Mouse (Mus musculus) hindbrain, embryonic 11.5 days (tissue): Measurements from ENCODE around the gene Zfp951. TPM values are rescaled to one million over a fixed set of nuclear protein-coding genes. Genes with fewer than 3 reads are reported as not detected.
"Not testable (repeated sequence)": the region's sequence is repeated elsewhere in the genome, so short reads cannot be mapped to it uniquely, and the experiment has no call there.

Experiments
- ATAC-seq: fragments of 200-750 bp; cut with Nextera tagmentation; 2 replicates; pipeline ENCODE4 v1.8.0; 2017; ENCODE audit warnings: mild to moderate bottlenecking, moderate TSS enrichment, moderate library complexity; ENCODE audit not compliant: low FRiP score
- DNase-seq: peaks from one replicate; pipeline ENCODE4 v3.0.0-alpha.2; 2015; ENCODE audit warnings: low spot score
- H3K27ac ChIP-seq: fragments of 300-500 bp; sonication (generic); 2 replicates; pipeline ENCODE4 v1.5.1; 2014; ENCODE audit warnings: mild to moderate bottlenecking, low read depth, low read length
- H3K27me3 ChIP-seq: fragments of 300-500 bp; sonication (generic); 2 replicates; pipeline ENCODE4 v1.6.1; 2014; ENCODE audit warnings: mild to moderate bottlenecking, low read length, moderate library complexity, mixed read lengths; ENCODE audit not compliant: control insufficient read depth, insufficient read depth
- H3K36me3 ChIP-seq: fragments of 300-500 bp; sonication (generic); 2 replicates; pipeline ENCODE4 v1.6.1; 2014; ENCODE audit warnings: mild to moderate bottlenecking, low read length, moderate library complexity, mixed read lengths; ENCODE audit not compliant: control insufficient read depth, insufficient read depth
- H3K4me1 ChIP-seq: fragments of 300-500 bp; sonication (generic); replicated peaks from 2 replicates; pipeline ENCODE4 v1.6.1; 2014; ENCODE audit warnings: low read length, mixed read lengths; ENCODE audit not compliant: control insufficient read depth, insufficient read depth
- H3K4me2 ChIP-seq: fragments of 300-500 bp; sonication (generic); replicated peaks from 2 replicates; pipeline ENCODE4 v1.6.1; 2014; ENCODE audit warnings: mild to moderate bottlenecking, low read depth, low read length
- H3K4me3 ChIP-seq: fragments of 300-500 bp; sonication (generic); 2 replicates; pipeline ENCODE4 v1.5.1; 2014; ENCODE audit warnings: low read depth, low read length
- H3K9ac ChIP-seq: fragments of 300-500 bp; sonication (generic); 2 replicates; pipeline ENCODE4 v1.6.1; 2014; ENCODE audit warnings: low read depth, low read length
- H3K9me3 ChIP-seq: fragments of 300-500 bp; sonication (generic); 2 replicates; pipeline ENCODE4 v1.6.1; 2016; ENCODE audit warnings: low read length; ENCODE audit not compliant: control insufficient read depth
- WGBS: fragments of 180-500 bp; shearing (Covaris S2); extraction: QIAGEN DNeasy Blood & Tissue Kit; methylation state at CpG from one replicate; pipeline ENCODE4 v1.1.7; 2014; 5-methylcytosine and 5-hydroxymethylcytosine counted together
- polyA plus RNA-seq: library from polyadenylated mRNA; unstranded; fragments of >200 nt; fragmentation: Nextera tagmentation; extraction: Ambion mirVana; gene quantifications from 2 replicates; pipeline ENCODE4 v1.2.1, GENCODE M21; 2014

Zfp951 gene
- 3.4 and 5.2 TPM in 2 replicates for polyA plus RNA-seq

- not testable (repeated sequence) for H3K27ac ChIP-seq, H3K9me3 ChIP-seq, H3K36me3 ChIP-seq, H3K4me1 ChIP-seq, H3K4me2 ChIP-seq, H3K27me3 ChIP-seq, H3K9ac ChIP-seq
- WGBS, result 43% methylated on average over 11 of the region's 12 CpGs
- H3K4me3 ChIP-seq, result 0 out of 2 replicates have a peak within 1 kb of the TSS, but pooled peaks have one; percentile 10
- peak; percentile 96 for ATAC-seq
- peak; percentile 43 for DNase-seq
Measured at GRCm38 (mm10) chr5:104859962-104860525, at the start of gene Zfp951. Zfp951 (minus strand) TSS chr5:104860070.

- not testable (repeated sequence) for H3K4me3 ChIP-seq, H3K27ac ChIP-seq, H3K9ac ChIP-seq, DNase-seq, H3K36me3 ChIP-seq, H3K4me1 ChIP-seq, H3K9me3 ChIP-seq, ATAC-seq, H3K27me3 ChIP-seq, H3K4me2 ChIP-seq
- 88% methylated on average over 5 of the region's 5 CpGs for WGBS
Measured at GRCm38 (mm10) chr5:104906556-104906955, 46.7 kb upstream of the Zfp951 start.

- H3K27me3 ChIP-seq, H3K4me1 ChIP-seq, DNase-seq, H3K4me2 ChIP-seq, H3K9me3 ChIP-seq, H3K9ac ChIP-seq, H3K36me3 ChIP-seq, H3K27ac ChIP-seq: not testable (repeated sequence)
- H3K4me3 ChIP-seq, result 0 out of 2 replicates have a peak overlapping the region, but pooled peaks have one; percentile 10
- 50% methylated on average over 10 of the region's 15 CpGs for WGBS
- peak; percentile 90 for ATAC-seq
Measured at GRCm38 (mm10) chr5:104859045-104859961, 567 bp downstream of the Zfp951 start.

GRCm38 (mm10) chr5:104854546-104854945 is 5.3 kb downstream of the Zfp951 start:
- H3K4me2 ChIP-seq, H3K9me3 ChIP-seq, H3K36me3 ChIP-seq, DNase-seq, H3K4me3 ChIP-seq, ATAC-seq, H3K27me3 ChIP-seq, H3K9ac ChIP-seq, H3K4me1 ChIP-seq, H3K27ac ChIP-seq: not testable (repeated sequence)
- 85% methylated on average over 3 of the region's 3 CpGs for WGBS

GRCm38 (mm10) chr5:104833330-104833729 is 26.5 kb downstream of the Zfp951 start:
- Histone ChIP-seq H3K4me2 (no peak overlapping the region), H3K9me3 (peaks cover 3% of the 10 kb centered on the region; the same call in 1 of the 2 replicates), H3K27ac (no peak overlapping the region), H3K36me3 (no peaks in the 10 kb centered on the region), H3K9ac (no peak overlapping the region), H3K4me1 (no peaks in the 10 kb centered on the region), H3K27me3 (no peaks in the 10 kb centered on the region), H3K4me3 (no peak overlapping the region)
- ATAC-seq, result no peak
- no peak for DNase-seq

GRCm38 (mm10) chr5:104829611-104830010 is 30.3 kb downstream of the Zfp951 start:
- WGBS, result 71% methylated on average over 1 of the region's 1 CpGs
- no peak for ATAC-seq

GRCm38 (mm10) chr5:104770138-104770537 is 89.7 kb downstream of the Zfp951 start:
- not testable (repeated sequence) for H3K27ac ChIP-seq, H3K27me3 ChIP-seq
- WGBS, result 80% methylated on average over 6 of the region's 6 CpGs

More at GRCm38 (mm10) chr5:104829611-104830010, 30.3 kb downstream of the Zfp951 start:
- Histone ChIP-seq H3K9ac (no peak overlapping the region), H3K27ac (no peak overlapping the region), H3K4me2 (no peak overlapping the region), H3K4me3 (no peak overlapping the region), H3K36me3 (no peaks in the 10 kb centered on the region), H3K27me3 (no peaks in the 10 kb centered on the region), H3K4me1 (no peaks in the 10 kb centered on the region), H3K9me3 (peaks cover 3% of the 10 kb centered on the region; the same call in 1 of the 2 replicates)
- DNase-seq, result no peak

More at GRCm38 (mm10) chr5:104770138-104770537, 89.7 kb downstream of the Zfp951 start:
- H3K4me2 ChIP-seq, H3K9ac ChIP-seq, DNase-seq, ATAC-seq, H3K4me1 ChIP-seq, H3K36me3 ChIP-seq, H3K4me3 ChIP-seq, H3K9me3 ChIP-seq: not testable (repeated sequence)
